Mouse (Mus musculus) hindbrain, embryonic 12.5 days (tissue): ENCODE data around the gene Acot7. TPM values are rescaled to one million over a fixed set of nuclear protein-coding genes. Genes with fewer than 3 reads are reported as not detected.

Experiments
- ATAC-seq: fragments of 200-750 bp; cut with Nextera tagmentation; 2 replicates; pipeline ENCODE4 v1.8.0; 2017; ENCODE audit warnings: moderate TSS enrichment; ENCODE audit not compliant: low FRiP score
- H3K27ac ChIP-seq: fragments of 300-500 bp; sonication (generic); 2 replicates; pipeline ENCODE4 v1.5.1; 2016; ENCODE audit warnings: mild to moderate bottlenecking
- H3K27me3 ChIP-seq: fragments of 300-500 bp; sonication (generic); 2 replicates; pipeline ENCODE4 v1.6.1; 2016; ENCODE audit warnings: mild to moderate bottlenecking
- H3K36me3 ChIP-seq: fragments of 300-500 bp; sonication (generic); 2 replicates; pipeline ENCODE4 v1.6.1; 2016; ENCODE audit warnings: mild to moderate bottlenecking
- H3K4me1 ChIP-seq: fragments of 300-500 bp; sonication (generic); 2 replicates; pipeline ENCODE4 v1.6.1; 2016
- H3K4me2 ChIP-seq: fragments of 300-500 bp; sonication (generic); replicated peaks from 2 replicates; pipeline ENCODE4 v1.6.1; 2016; ENCODE audit warnings: mild to moderate bottlenecking
- H3K4me3 ChIP-seq: fragments of 300-500 bp; sonication (generic); 2 replicates; pipeline ENCODE4 v1.5.1; 2016; ENCODE audit warnings: mild to moderate bottlenecking
- H3K9ac ChIP-seq: fragments of 300-500 bp; sonication (generic); 2 replicates; pipeline ENCODE4 v1.6.1; 2016; ENCODE audit warnings: mild to moderate bottlenecking, moderate library complexity
- H3K9me3 ChIP-seq: fragments of 300-500 bp; sonication (generic); replicated peaks from 2 replicates; pipeline ENCODE4 v1.6.1; 2016; ENCODE audit warnings: mild to moderate bottlenecking
- WGBS: fragments of 180-500 bp; shearing (Covaris S2); methylation state at CpG from one replicate; pipeline ENCODE4 v1.1.7; 2016; 5-methylcytosine and 5-hydroxymethylcytosine counted together
- polyA plus RNA-seq: library from polyadenylated mRNA; unstranded; fragments of >200 nt; fragmentation: Nextera tagmentation; extraction: Ambion mirVana; gene quantifications from 2 replicates; pipeline ENCODE4 v1.2.1, GENCODE M21; 2016

The Acot7 gene
- polyA plus RNA-seq, 1 experiment from 2014 or later: 132 TPM

DNA sequence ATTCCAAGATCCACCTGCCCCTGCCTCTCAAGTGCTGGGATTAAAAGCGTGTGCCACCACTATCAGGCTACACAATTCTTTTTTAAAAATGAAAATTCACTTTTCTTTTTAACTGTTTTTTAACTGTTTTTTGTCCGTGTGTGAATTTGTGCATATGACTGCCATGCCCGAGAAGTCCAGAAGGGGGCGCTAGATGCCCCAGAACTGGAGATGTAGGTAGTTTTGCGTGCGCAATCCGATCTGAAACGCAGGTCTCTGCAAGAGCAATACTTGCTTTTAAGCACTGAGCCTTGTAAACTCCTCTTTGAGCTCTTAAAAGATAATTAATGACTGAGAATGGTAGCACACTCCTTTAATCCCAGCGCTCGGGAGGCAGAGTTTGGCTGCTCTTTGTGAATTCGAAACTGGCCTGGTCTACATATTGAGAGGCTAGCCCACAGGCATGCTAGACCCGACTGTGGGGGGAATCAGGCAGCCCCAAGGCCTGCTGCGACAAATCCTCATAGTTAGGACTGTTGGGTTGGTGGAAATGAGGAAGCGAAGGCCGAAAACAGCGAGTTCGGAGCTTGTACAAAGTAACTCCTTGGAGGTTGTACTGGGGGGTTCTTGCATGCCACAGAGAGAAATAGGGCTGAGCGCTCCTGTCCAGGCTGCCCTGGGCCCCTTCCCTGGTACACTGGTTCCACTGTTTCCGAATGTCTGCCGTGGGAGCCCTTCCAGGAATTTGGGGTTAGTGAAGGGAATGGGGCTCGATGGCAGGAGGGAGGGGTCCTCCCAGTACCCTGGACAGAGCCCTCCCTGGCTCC lies 20.0 kb upstream of the Acot7 start:
- H3K9me3 ChIP-seq: no peaks in the 10 kb centered on the region
- H3K9ac ChIP-seq: no peak overlapping the region
- peaks cover 21% of the 10 kb centered on the region for H3K4me1 ChIP-seq
- H3K4me3 ChIP-seq: peak overlapping the region; percentile 16; the same call in 1 of the 2 replicates
- peaks cover 92% of the 10 kb centered on the region for H3K27me3 ChIP-seq
- H3K27ac ChIP-seq: no peak overlapping the region
- ATAC-seq: no peak
- peak overlapping the region; percentile 21; the same call in 1 of the 2 replicates for H3K4me2 ChIP-seq
- H3K36me3 ChIP-seq: no peaks in the 10 kb centered on the region
- WGBS: 19% methylated on average over 21 of the region's 21 CpGs

DNA sequence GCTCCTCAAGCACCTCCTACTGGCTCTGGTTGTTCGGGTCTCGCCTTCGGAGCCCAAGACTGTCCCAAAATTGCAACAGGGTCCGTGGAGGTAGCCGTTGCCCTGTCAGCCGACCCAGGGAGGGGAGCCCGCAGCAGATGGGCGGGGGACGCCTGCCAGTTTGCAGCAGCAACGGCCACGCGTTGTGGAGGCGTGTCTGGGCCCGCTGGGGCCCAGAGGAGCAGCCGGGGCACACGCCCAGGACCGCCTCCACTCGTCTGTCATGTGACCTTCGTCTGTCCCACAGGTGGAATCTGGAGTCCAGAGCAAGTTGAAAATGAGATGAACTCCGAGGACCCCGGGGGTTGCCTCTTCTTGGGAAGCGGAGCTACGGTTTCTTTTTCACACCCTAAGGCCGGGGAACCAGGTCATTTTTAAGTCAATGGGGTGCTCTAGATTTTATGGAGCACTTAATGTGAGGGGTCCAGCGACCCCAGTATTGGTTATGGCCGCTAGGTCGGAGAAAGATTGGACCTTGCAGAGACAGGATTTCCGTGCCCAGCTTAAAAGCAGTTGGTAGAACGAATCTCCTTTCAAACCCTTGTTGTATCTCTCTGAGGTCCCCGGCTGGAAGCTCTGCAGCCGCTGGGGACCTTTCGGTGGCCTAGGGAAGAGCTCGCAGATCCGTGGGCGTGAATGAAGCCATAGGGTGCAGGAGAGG lies 19.2 kb upstream of the Acot7 start, which contains the start of gene Hes2:
TSS of gene Hes2 (plus strand) at position 283 of the 700 bp plus-strand sequence.
- Histone ChIP-seq H3K4me3 (peak within 1 kb of the TSS; percentile 16), H3K4me1 (peaks cover 19% of the 10 kb centered on the region), H3K27me3 (peaks cover 87% of the 10 kb centered on the region), H3K36me3 (no peaks in the 10 kb centered on the region), H3K27ac (no peak within 1 kb of the TSS), H3K9me3 (no peaks in the 10 kb centered on the region), H3K9ac (peak within 1 kb of the TSS; percentile 38; the same call in 1 of the 2 replicates), H3K4me2 (peak within 1 kb of the TSS; percentile 21; the same call in 1 of the 2 replicates)
- 4% methylated on average over 35 of the region's 35 CpGs for WGBS
- no peak for ATAC-seq

DNA sequence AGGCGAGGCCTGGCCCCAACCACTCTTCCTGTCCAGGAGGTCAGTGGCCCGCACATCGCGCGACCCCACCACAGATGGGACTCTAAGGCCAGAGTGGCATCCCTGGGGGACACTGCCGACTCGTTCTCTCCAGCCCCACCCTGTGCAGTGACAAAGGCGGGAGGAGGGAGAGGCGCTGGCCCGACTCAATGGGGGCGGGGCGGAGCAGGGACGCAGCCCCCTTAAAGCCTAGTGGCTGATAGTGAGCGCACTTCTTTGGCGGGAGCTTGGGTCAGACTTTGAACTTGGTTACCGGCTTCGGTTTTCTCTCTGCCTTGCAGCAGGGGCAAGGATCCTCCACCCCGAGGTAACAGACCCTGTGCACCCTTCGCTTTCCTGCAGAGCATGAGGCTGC lies 18.7 kb upstream of the Acot7 start:
- Histone ChIP-seq H3K27me3 (peaks cover 86% of the 10 kb centered on the region), H3K9ac (peak overlapping the region; percentile 38; the same call in 1 of the 2 replicates), H3K36me3 (no peaks in the 10 kb centered on the region), H3K4me1 (peaks cover 16% of the 10 kb centered on the region), H3K27ac (no peak overlapping the region), H3K4me3 (peak overlapping the region; percentile 16), H3K4me2 (peak overlapping the region; percentile 21; the same call in 1 of the 2 replicates), H3K9me3 (no peaks in the 10 kb centered on the region)
- ATAC-seq: no peak
- 2% methylated on average over 19 of the region's 19 CpGs for WGBS

DNA sequence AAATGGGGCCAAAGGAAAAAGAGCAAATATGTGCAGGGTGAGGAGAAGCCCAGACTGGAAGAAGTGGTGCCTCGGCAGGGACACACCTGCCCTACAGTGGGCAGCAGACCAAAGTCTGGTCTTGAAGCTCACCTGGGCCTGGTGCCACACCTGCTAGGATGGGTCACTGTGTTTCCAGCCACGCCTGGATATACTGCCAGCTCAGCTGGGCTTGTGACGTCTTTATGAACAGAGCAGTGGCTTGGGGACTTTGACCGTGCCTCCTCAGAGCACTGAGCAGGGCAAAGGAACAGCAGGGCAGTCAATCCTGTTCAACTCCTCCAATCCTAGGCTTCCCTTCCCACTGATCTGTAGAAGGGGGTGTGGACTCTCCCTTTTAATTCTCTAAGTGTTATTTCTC lies 17.2 kb upstream of the Acot7 start:
- no peak overlapping the region for H3K9ac ChIP-seq
- H3K9me3 ChIP-seq: no peaks in the 10 kb centered on the region
- no peak overlapping the region for H3K4me2 ChIP-seq
- peaks cover 16% of the 10 kb centered on the region for H3K4me1 ChIP-seq
- H3K27me3 ChIP-seq: peaks cover 78% of the 10 kb centered on the region
- H3K27ac ChIP-seq: no peak overlapping the region
- ATAC-seq: no peak
- whole genome bisulfite sequencing: 51% methylated on average over 4 of the region's 4 CpGs
- H3K36me3 ChIP-seq: no peaks in the 10 kb centered on the region
- H3K4me3 ChIP-seq: no peak overlapping the region

DNA sequence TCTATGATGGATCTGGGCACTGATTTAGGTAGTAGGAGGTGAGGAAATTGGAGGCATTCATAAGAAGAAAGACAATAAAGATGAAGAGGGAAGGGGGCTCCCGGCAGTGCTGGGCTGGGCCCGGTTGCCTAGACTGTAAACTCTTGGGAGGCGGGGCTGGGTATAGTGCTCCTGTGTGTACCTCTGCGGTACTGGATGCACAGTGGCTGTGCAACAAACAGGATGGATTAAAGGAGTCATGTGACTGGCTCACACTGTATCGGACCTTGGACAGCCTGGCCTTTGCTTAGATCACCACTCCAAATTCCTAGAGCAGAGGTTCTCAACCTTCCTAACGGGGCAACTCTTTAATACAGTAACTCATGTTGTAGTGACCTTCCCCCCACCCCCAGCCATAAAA lies 16.3 kb upstream of the Acot7 start:
- Histone ChIP-seq H3K27ac (no peak overlapping the region), H3K4me3 (no peak overlapping the region), H3K36me3 (no peaks in the 10 kb centered on the region), H3K4me2 (no peak overlapping the region), H3K4me1 (peaks cover 16% of the 10 kb centered on the region), H3K27me3 (peaks cover 74% of the 10 kb centered on the region), H3K9ac (no peak overlapping the region), H3K9me3 (no peaks in the 10 kb centered on the region)
- ATAC-seq: no peak
- 80% methylated on average over 6 of the region's 6 CpGs for WGBS

DNA sequence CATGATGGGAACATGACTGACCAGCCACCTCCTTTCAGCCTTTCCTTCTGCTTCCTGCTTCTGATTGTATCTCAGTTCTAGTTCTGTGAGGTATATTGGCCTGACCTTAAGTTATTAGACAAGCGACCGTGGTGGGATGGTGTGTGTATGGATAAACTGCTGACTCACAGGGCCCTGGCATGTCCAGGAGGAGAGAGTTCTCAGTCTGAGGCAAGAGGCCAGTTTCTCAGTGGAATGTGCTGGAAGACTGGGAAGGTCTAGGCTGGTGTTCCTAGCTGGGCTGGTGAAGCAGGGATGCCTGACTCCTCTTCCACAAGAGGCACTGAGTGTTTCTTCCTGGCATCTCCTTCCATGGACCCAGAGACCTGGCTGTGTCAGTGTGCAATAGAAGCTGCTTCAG lies 15.2 kb upstream of the Acot7 start:
- H3K36me3 ChIP-seq: no peaks in the 10 kb centered on the region
- H3K27me3 ChIP-seq: peaks cover 68% of the 10 kb centered on the region
- 94% methylated on average over 2 of the region's 2 CpGs for WGBS
- H3K9ac ChIP-seq: no peak overlapping the region
- no peak overlapping the region for H3K27ac ChIP-seq
- no peak for ATAC-seq
- no peak overlapping the region for H3K4me3 ChIP-seq
- H3K4me1 ChIP-seq: peaks cover 16% of the 10 kb centered on the region
- H3K9me3 ChIP-seq: no peaks in the 10 kb centered on the region
- no peak overlapping the region for H3K4me2 ChIP-seq

DNA sequence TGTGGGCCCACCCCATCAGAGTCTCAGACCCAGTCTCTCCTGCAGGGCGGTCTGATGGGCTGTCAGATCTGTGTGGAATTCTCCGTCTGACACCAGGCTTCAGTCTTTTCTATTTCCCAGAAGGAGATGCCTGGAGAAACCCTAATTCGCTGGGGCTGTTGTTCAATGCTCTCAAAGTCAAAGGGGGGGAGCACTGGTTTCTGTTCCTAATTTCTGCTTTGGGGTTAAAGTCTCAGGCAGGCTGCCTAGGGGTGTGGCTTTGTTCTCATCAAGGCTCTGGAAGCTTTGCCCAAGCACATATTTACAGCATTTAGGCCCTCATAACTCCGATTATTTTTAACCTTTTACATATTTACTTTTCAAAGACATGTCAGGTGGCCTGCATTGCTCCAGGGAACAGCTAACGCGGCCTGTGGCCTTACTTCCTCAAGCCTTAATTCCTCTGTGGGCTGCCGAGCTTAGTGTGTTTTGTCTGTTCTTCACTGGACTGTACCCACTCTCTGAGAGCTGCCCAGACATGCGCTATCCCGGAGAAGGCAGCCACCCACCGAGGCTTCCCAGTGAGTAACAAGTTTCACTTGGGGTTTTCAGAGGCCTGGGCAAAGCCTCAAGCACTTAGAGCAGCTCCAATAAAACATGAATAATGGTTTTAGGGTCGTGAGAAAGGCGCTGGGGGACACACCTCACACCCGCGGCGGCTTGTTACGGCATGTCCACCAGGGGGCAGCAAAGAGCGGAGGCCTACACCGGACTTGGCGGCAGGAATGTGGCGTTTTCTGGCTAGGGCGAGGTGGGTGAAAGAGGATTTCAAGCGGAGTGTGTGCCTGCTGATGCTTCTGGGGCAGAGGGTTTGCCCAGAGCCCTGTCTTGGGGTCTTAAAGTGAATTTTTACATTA lies 12.7 kb upstream of the Acot7 start:
- Histone ChIP-seq H3K4me2 (no peak overlapping the region), H3K4me3 (no peak overlapping the region), H3K36me3 (no peaks in the 10 kb centered on the region), H3K9me3 (no peaks in the 10 kb centered on the region), H3K27me3 (peaks cover 54% of the 10 kb centered on the region), H3K4me1 (no peaks in the 10 kb centered on the region), H3K9ac (no peak overlapping the region), H3K27ac (no peak overlapping the region)
- 28% methylated on average over 22 of the region's 22 CpGs for WGBS
- no peak for ATAC-seq

DNA sequence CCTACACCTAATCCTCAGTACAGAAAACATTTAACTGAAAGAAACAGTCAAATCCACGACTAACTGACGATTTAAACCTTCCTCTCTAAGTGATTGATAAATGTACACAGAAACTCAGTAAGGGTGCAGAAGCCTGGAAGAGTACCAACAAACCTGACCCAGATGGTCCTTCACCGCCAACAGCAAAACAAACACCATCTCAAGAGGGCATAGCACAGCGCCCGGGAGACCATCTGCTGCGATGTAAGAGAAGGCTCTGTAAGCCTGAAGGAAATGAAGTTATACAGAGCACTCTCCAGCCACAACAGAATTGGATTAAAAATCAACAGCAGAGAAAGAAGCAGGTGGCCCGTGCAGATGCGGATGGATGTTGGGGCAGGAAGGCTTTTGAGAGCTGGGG lies 9.9 kb upstream of the Acot7 start:
- 56% methylated on average over 8 of the region's 8 CpGs for WGBS
- Histone ChIP-seq H3K27me3 (peaks cover 35% of the 10 kb centered on the region), H3K4me3 (no peak overlapping the region), H3K4me1 (no peaks in the 10 kb centered on the region), H3K9ac (no peak overlapping the region), H3K36me3 (no peaks in the 10 kb centered on the region), H3K4me2 (no peak overlapping the region), H3K9me3 (peaks cover 3% of the 10 kb centered on the region; the same call in 1 of the 2 replicates), H3K27ac (no peak overlapping the region)
- ATAC-seq: no peak

DNA sequence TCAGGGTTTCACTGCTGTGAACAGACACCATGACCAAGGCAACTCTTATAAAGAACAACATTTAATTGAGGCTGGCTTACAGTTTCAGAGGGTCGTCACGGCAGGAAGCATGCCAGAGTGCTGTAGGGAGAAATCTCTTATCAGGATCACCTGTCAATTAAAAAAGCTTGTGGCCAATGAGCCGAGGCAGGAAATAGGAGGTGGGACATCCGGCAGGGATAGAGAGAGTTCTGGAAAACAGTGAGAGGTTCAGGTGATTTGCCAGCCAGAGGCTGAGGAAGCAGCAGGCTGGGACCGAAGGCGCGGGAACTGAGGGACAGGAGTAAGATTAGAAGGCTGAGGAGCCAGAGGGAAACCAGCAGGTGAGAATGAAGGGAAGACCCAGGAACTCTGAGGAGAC lies 8.8 kb upstream of the Acot7 start:
- H3K27ac ChIP-seq: no peak overlapping the region
- no peak for ATAC-seq
- H3K27me3 ChIP-seq: peaks cover 39% of the 10 kb centered on the region

DNA sequence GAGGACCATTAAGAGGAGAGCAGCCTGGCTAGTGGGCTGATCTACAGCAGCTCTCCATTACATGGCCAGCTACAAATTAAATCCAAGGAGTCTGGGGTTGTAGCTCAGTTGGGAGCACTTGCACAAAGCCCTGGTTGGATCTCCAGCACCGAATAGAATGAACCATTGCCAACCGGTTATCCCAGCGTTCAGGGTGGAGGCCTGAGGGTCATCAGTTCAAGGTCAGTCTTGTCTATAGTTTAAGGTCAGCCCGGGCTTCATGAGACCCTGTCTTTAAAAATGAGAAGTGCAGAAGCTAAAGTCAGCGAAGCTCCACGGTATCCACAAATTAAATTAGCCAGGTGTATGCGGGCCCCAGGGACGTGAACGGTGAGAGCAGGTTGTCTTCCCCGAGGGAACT lies 7.6 kb upstream of the Acot7 start:
- H3K27ac ChIP-seq: no peak overlapping the region
- WGBS: 80% methylated on average over 10 of the region's 10 CpGs
- ATAC-seq: no peak

More for the DNA sequence above, 8.8 kb upstream of the Acot7 start:
- H3K9ac ChIP-seq: no peak overlapping the region
- no peak overlapping the region for H3K4me3 ChIP-seq
- no peaks in the 10 kb centered on the region for H3K36me3 ChIP-seq
- no peaks in the 10 kb centered on the region for H3K4me1 ChIP-seq
- peaks cover 3% of the 10 kb centered on the region; the same call in 1 of the 2 replicates for H3K9me3 ChIP-seq
- no peak overlapping the region for H3K4me2 ChIP-seq
- WGBS: 83% methylated on average over 7 of the region's 7 CpGs

DNA sequence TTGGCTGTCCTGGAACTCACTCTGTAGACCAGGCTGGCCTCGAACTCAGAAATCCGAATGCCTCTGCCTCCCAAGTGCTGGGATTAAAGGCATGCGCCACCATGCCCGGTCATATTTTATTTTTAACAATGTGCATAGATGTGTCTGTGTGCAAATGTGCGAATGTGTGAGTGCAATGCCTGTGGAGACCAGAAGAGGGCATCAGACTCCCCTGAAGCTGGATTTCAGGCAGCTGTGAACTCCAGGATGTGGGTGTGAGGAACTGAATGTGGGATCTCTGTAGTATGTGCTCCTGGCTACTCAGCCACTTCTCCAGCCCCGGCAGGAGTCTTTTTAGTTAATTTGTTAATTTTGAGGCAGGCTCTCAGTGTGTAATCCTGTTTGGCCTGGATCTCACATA lies 6.4 kb upstream of the Acot7 start:
- Histone ChIP-seq H3K27ac (no peak overlapping the region), H3K36me3 (no peaks in the 10 kb centered on the region), H3K9ac (no peak overlapping the region), H3K4me1 (no peaks in the 10 kb centered on the region), H3K27me3 (peaks cover 52% of the 10 kb centered on the region), H3K4me3 (no peak overlapping the region), H3K4me2 (no peak overlapping the region), H3K9me3 (peaks cover 3% of the 10 kb centered on the region; the same call in 1 of the 2 replicates)
- WGBS: 88% methylated on average over 6 of the region's 6 CpGs
- no peak for ATAC-seq

More for the DNA sequence above, 7.6 kb upstream of the Acot7 start:
- H3K4me3 ChIP-seq: no peak overlapping the region
- H3K4me2 ChIP-seq: no peak overlapping the region
- no peaks in the 10 kb centered on the region for H3K4me1 ChIP-seq
- H3K27me3 ChIP-seq: peaks cover 46% of the 10 kb centered on the region
- H3K36me3 ChIP-seq: no peaks in the 10 kb centered on the region
- peaks cover 3% of the 10 kb centered on the region; the same call in 1 of the 2 replicates for H3K9me3 ChIP-seq
- H3K9ac ChIP-seq: no peak overlapping the region

DNA sequence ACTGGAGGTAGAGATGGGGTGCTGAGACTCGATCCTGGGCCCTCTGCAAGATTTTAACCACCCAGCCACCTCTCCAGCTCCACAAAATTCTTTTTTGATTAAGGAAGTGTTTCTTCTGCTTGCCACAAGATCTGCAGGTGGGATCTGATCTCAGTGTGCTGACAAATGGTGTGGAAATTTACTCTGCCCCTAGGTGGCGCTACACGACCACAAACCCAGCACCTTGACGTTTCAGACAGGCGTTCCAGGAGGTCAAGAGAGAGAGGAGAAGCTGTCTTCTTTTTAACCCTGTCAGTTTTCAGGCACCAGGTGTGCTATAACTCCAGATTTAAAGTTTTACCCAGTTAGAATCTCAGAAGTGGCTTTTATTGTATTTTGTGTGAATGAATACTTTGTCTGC lies 4.9 kb upstream of the Acot7 start:
- H3K4me2 ChIP-seq: no peak overlapping the region
- H3K4me1 ChIP-seq: 0 out of 2 replicates have a peak, but pooled peaks cover 3% of the 10 kb centered on the region
- H3K4me3 ChIP-seq: no peak overlapping the region
- peaks cover 55% of the 10 kb centered on the region for H3K27me3 ChIP-seq
- WGBS: 0% methylated on average over 5 of the region's 5 CpGs
- peaks cover 3% of the 10 kb centered on the region; the same call in 1 of the 2 replicates for H3K9me3 ChIP-seq
- no peak overlapping the region for H3K9ac ChIP-seq
- no peak overlapping the region for H3K27ac ChIP-seq
- H3K36me3 ChIP-seq: no peaks in the 10 kb centered on the region
- no peak for ATAC-seq
